In genomic region chr16:58454617-58455016, GRCm38 (mm10) we compare ENCODE assay signal across 8 mouse cellular contexts. TPM values are rescaled to one million over a fixed set of nuclear protein-coding genes. Genes with fewer than 3 reads are reported as not detected.
DNase-seq lines count a peak whose midpoint lies in the region; ATAC-seq and TF ChIP-seq lines count a peak whose summit lies in the region.

No protein-coding gene starts in this region.

- TF ChIP-seq POLR2A in ES-Bruce4 (IDR thresholded peaks at IDR 0.05; ENCODE audit: insufficient read depth, low read length) = no peak
- no peak for TF ChIP-seq POLR2A in limb, embryonic 14.5 days (IDR thresholded peaks at IDR 0.05; ENCODE audit: borderline replicate concordance, extremely low read depth, insufficient read depth, insufficient read length)

- no peaks in the 10 kb centered on the region for H3K4me1 ChIP-seq in ES-Bruce4 (ENCODE audit: control insufficient read depth, insufficient read depth, low read length)
- no peaks in the 10 kb centered on the region for H3K4me1 ChIP-seq in forebrain, embryonic 16.5 days (replicated peaks; ENCODE audit: control insufficient read depth, insufficient read depth, low read length)
- no peaks in the 10 kb centered on the region for H3K4me1 ChIP-seq in intestine, embryonic 14.5 days (replicated peaks; ENCODE audit: control insufficient read depth, insufficient read depth, low read length)
- no peaks in the 10 kb centered on the region for H3K4me1 ChIP-seq in limb, embryonic 14.5 days (ENCODE audit: control insufficient read depth, insufficient read depth, low read length)
- H3K4me1 ChIP-seq in neural tube, embryonic 11.5 days (ENCODE audit: control insufficient read depth, insufficient read depth, low read length) = no peaks in the 10 kb centered on the region

- H3K4me3 ChIP-seq in ES-Bruce4 (ENCODE audit: low read depth, low read length) = no peak overlapping the region
- no peak overlapping the region for H3K4me3 ChIP-seq in forebrain, embryonic 16.5 days (replicated peaks; ENCODE audit: low read length)
- H3K4me3 ChIP-seq in intestine, embryonic 14.5 days (ENCODE audit: low read depth, low read length) = no peak overlapping the region
- H3K4me3 ChIP-seq in limb, embryonic 14.5 days (replicated peaks; ENCODE audit: low read length) = no peak overlapping the region
- no peak overlapping the region for H3K4me3 ChIP-seq in neural tube, embryonic 11.5 days (ENCODE audit: low read depth, low read length)

- H3K9ac ChIP-seq in ES-Bruce4 (ENCODE audit: low read depth, poor library complexity, severe bottlenecking) = no peak overlapping the region
- no peak overlapping the region for H3K9ac ChIP-seq in forebrain, embryonic 16.5 days (replicated peaks; ENCODE audit: low read depth, low read length)
- no peak overlapping the region for H3K9ac ChIP-seq in intestine, embryonic 14.5 days (ENCODE audit: low read length)
- H3K9ac ChIP-seq in limb, embryonic 14.5 days (ENCODE audit: low read depth, low read length, severe bottlenecking) = no peak overlapping the region
- H3K9ac ChIP-seq in neural tube, embryonic 11.5 days (ENCODE audit: low read length) = no peak overlapping the region

- no peak for TF ChIP-seq EP300 in ES-Bruce4 (IDR thresholded peaks at IDR 0.05; ENCODE audit: insufficient read depth, low read depth, low read length)

- H3K36me3 ChIP-seq in ES-Bruce4 (ENCODE audit: control insufficient read depth, insufficient read depth, low read length, poor library complexity, severe bottlenecking) = peaks cover 4% of the 10 kb centered on the region
- H3K36me3 ChIP-seq in forebrain, embryonic 16.5 days (ENCODE audit: control insufficient read depth, insufficient read depth) = no peaks in the 10 kb centered on the region
- H3K36me3 ChIP-seq in intestine, embryonic 14.5 days (ENCODE audit: control insufficient read depth, insufficient read depth, low read length) = peaks cover 55% of the 10 kb centered on the region
- H3K36me3 ChIP-seq in limb, embryonic 14.5 days (ENCODE audit: control insufficient read depth, insufficient read depth, low read length) = peaks cover 46% of the 10 kb centered on the region
- H3K36me3 ChIP-seq in neural tube, embryonic 11.5 days (ENCODE audit: control insufficient read depth, insufficient read depth, low read length) = peaks cover 2% of the 10 kb centered on the region

- no peaks in the 10 kb centered on the region for H3K27me3 ChIP-seq in ES-Bruce4 (ENCODE audit: control insufficient read depth, insufficient read depth, low read length, poor library complexity, severe bottlenecking)
- no peaks in the 10 kb centered on the region for H3K27me3 ChIP-seq in forebrain, embryonic 16.5 days (replicated peaks; ENCODE audit: control insufficient read depth, insufficient read depth, low read length)
- H3K27me3 ChIP-seq in intestine, embryonic 14.5 days (replicated peaks; ENCODE audit: control insufficient read depth, insufficient read depth, low read length) = no peaks in the 10 kb centered on the region
- no peaks in the 10 kb centered on the region for H3K27me3 ChIP-seq in limb, embryonic 14.5 days (ENCODE audit: control insufficient read depth, insufficient read depth, low read length)
- no peaks in the 10 kb centered on the region for H3K27me3 ChIP-seq in neural tube, embryonic 11.5 days (ENCODE audit: control insufficient read depth, insufficient read depth, low read length)

- H3K9me3 ChIP-seq in ES-Bruce4 (replicated peaks; ENCODE audit: control insufficient read depth, insufficient read depth, low read length, poor library complexity, severe bottlenecking) = no peaks in the 10 kb centered on the region
- no peaks in the 10 kb centered on the region for H3K9me3 ChIP-seq in forebrain, embryonic 16.5 days (ENCODE audit: control insufficient read depth, low read length)
- no peaks in the 10 kb centered on the region for H3K9me3 ChIP-seq in intestine, embryonic 14.5 days (ENCODE audit: control insufficient read depth, low read length)
- no peaks in the 10 kb centered on the region for H3K9me3 ChIP-seq in limb, embryonic 14.5 days (ENCODE audit: control insufficient read depth, low read length)
- no peaks in the 10 kb centered on the region for H3K9me3 ChIP-seq in neural tube, embryonic 11.5 days (ENCODE audit: control insufficient read depth, low read length)

- peak; percentile 83 for ATAC-seq in forebrain, embryonic 16.5 days
- peak; percentile 71; the same call in 1 of the 2 replicates for ATAC-seq in intestine, embryonic 14.5 days (replicated peaks; ENCODE audit: low FRiP score, low TSS enrichment, low read depth)
- ATAC-seq in limb, embryonic 14.5 days (ENCODE audit: low FRiP score, low read depth) = no peak; the same call in 1 of the 2 replicates
- 0 out of 2 replicates have a peak, but pooled peaks have one; percentile 52 for ATAC-seq in neural tube, embryonic 11.5 days (ENCODE audit: insufficient read depth, low FRiP score, low TSS enrichment)

- TF ChIP-seq CTCF in ES-Bruce4 (IDR thresholded peaks at IDR 0.05; ENCODE audit: low read depth, low read length) = peak; percentile 76

- H3K27ac ChIP-seq in ES-Bruce4 (ENCODE audit: insufficient read depth, low read length) = no peak overlapping the region
- H3K27ac ChIP-seq in forebrain, embryonic 16.5 days (ENCODE audit: low read length) = no peak overlapping the region
- H3K27ac ChIP-seq in intestine, embryonic 14.5 days (ENCODE audit: low read depth) = no peak overlapping the region
- no peak overlapping the region for H3K27ac ChIP-seq in limb, embryonic 14.5 days (replicated peaks; ENCODE audit: low read depth, low read length)
- H3K27ac ChIP-seq in neural tube, embryonic 11.5 days (ENCODE audit: low read depth, low read length) = no peak overlapping the region

- no peak overlapping the region for H3K4me2 ChIP-seq in forebrain, embryonic 16.5 days (ENCODE audit: low read length)
- H3K4me2 ChIP-seq in intestine, embryonic 14.5 days (ENCODE audit: low read length) = no peak overlapping the region
- H3K4me2 ChIP-seq in limb, embryonic 14.5 days (replicated peaks; ENCODE audit: low read depth, low read length, severe bottlenecking) = no peak overlapping the region
- no peak overlapping the region for H3K4me2 ChIP-seq in neural tube, embryonic 11.5 days (ENCODE audit: low read depth)

- DNase-seq in 3T3-L1 (ENCODE audit: low read depth, low spot score) = peak; percentile 74
- DNase-seq in c-Kit-positive CD71-positive TER-119-positive erythroid progenitor cells, embryonic 14.5 days (ENCODE audit: low spot score) = peak; percentile 87
- peak; percentile 80 for DNase-seq in intestine, embryonic 14.5 days (ENCODE audit: low spot score)
- peak; percentile 34 for DNase-seq in limb, embryonic 14.5 days (ENCODE audit: low spot score)
- peak; percentile 57 for DNase-seq in neural tube, embryonic 11.5 days (ENCODE audit: low spot score)
- peak; percentile 59 for DNase-seq in thymus, postnatal 25 days

- 66% methylated on average over 8 of the region's 8 CpGs for WGBS in forebrain, embryonic 16.5 days
- 55% methylated on average over 8 of the region's 8 CpGs for WGBS in intestine, embryonic 14.5 days
- 62% methylated on average over 8 of the region's 8 CpGs for WGBS in limb, embryonic 14.5 days
- 82% methylated on average over 8 of the region's 8 CpGs for WGBS in neural tube, embryonic 11.5 days

RNA-seq across cellular contexts. Expression of gene Dcbld2, which starts 46.4 kb away (rescaled TPM):
- 53.5 and 63.9 TPM in 2 replicates for polyA plus RNA-seq in ES-Bruce4 (2011; ENCODE audit: insufficient read depth, insufficient read length, low read depth, missing spikeins)
- polyA plus RNA-seq in forebrain, embryonic 16.5 days (2015; fragmentation: Nextera tagmentation; extraction: Ambion mirVana) = 4.0 and 4.4 TPM in 2 replicates
- polyA plus RNA-seq in intestine, embryonic 14.5 days (2014; fragmentation: Nextera tagmentation; extraction: Ambion mirVana) = 9.2 and 9.8 TPM in 2 replicates
- 22.8 and 26.4 TPM in 2 replicates for polyA plus RNA-seq in limb, embryonic 14.5 days (2012; rRNA removed)
- 10.0 and 12.1 TPM in 2 replicates for polyA plus RNA-seq in limb, embryonic 14.5 days (2014; fragmentation: Nextera tagmentation; extraction: Ambion mirVana)
- 18.8 and 19.2 TPM in 2 replicates for polyA plus RNA-seq in neural tube, embryonic 11.5 days (2014; fragmentation: Nextera tagmentation; extraction: Ambion mirVana)

Comparison
In these comparisons a context has a peak if more than half of its experiments do, and no peak if none do; other contexts are left out.
1. DNase-seq: peak in every context shown above with its lines; median percentile 87 in c-Kit-positive CD71-positive TER-119-positive erythroid progenitor cells, embryonic 14.5 days; 80 in intestine, embryonic 14.5 days; 74 in 3T3-L1; 59 in thymus, postnatal 25 days; 57 in neural tube, embryonic 11.5 days; 34 in limb, embryonic 14.5 days.